In genomic region chr11:65475302-65475701, GRCm38 (mm10) we compare ENCODE assay signal across 9 mouse cellular contexts.
DNase-seq lines count a peak whose midpoint lies in the region; ATAC-seq and TF ChIP-seq lines count a peak whose summit lies in the region.
"Had no signal": no experiment of that assay in that cellular context is flagged by ENCODE, and none has a peak within 500 bp of the region (broad histone marks: within the 10 kb centered on the region; RNA-seq: fewer than 3 reads in every experiment).

No protein-coding gene starts in this region.

- H3K9ac ChIP-seq in midbrain, embryonic 13.5 days (replicated peaks): no peak overlapping the region
- H3K9ac ChIP-seq in embryonic facial prominence, embryonic 15.5 days: no peak overlapping the region
- H3K9ac ChIP-seq in midbrain, postnatal 0 days (replicated peaks; ENCODE audit: low read length, poor library complexity, severe bottlenecking): no peak overlapping the region
- H3K9ac ChIP-seq: neural tube, embryonic 12.5 days had no signal

- H3K4me2 ChIP-seq in midbrain, embryonic 13.5 days (replicated peaks): no peak overlapping the region
- no peak overlapping the region for H3K4me2 ChIP-seq in embryonic facial prominence, embryonic 15.5 days (replicated peaks)
- H3K4me2 ChIP-seq in midbrain, postnatal 0 days (ENCODE audit: low read depth, low read length, poor library complexity, severe bottlenecking): peak overlapping the region; percentile 20; the same call in 1 of the 2 replicates
- H3K4me2 ChIP-seq: neural tube, embryonic 12.5 days had no signal

- no peaks in the 10 kb centered on the region for H3K27me3 ChIP-seq in midbrain, embryonic 13.5 days
- no peaks in the 10 kb centered on the region for H3K27me3 ChIP-seq in midbrain, embryonic 10.5 days (ENCODE audit: low read depth, poor library complexity, severe bottlenecking)
- peaks cover 3% of the 10 kb centered on the region; the same call in 1 of the 2 replicates for H3K27me3 ChIP-seq in embryonic facial prominence, embryonic 15.5 days
- no peaks in the 10 kb centered on the region for H3K27me3 ChIP-seq in midbrain, postnatal 0 days (ENCODE audit: insufficient read depth, low read length)
- H3K27me3 ChIP-seq: neural tube, embryonic 12.5 days had no signal

- peak; percentile 67; the same call in 1 of the 2 replicates for ATAC-seq in midbrain, embryonic 13.5 days
- peak; percentile 69; the same call in 1 of the 2 replicates for ATAC-seq in embryonic facial prominence, embryonic 15.5 days (ENCODE audit: insufficient number of reproducible peaks, low FRiP score, low TSS enrichment, low read depth)
- no peak for ATAC-seq in midbrain, postnatal 0 days (ENCODE audit: low FRiP score)
- ATAC-seq in erythroblast, adult 5-6 weeks (replicated peaks; ENCODE audit: low FRiP score, poor library complexity, severe bottlenecking): no peak

- H3K36me3 ChIP-seq in midbrain, embryonic 13.5 days: no peaks in the 10 kb centered on the region
- H3K36me3 ChIP-seq in midbrain, embryonic 10.5 days: no peaks in the 10 kb centered on the region
- no peaks in the 10 kb centered on the region for H3K36me3 ChIP-seq in embryonic facial prominence, embryonic 15.5 days
- no peaks in the 10 kb centered on the region for H3K36me3 ChIP-seq in midbrain, postnatal 0 days (ENCODE audit: insufficient read depth, low read length)
- H3K36me3 ChIP-seq: neural tube, embryonic 12.5 days had no signal

- DNase-seq in midbrain, embryonic 10.5 days (ENCODE audit: low spot score): no peak
- peak; percentile 84 for DNase-seq in heart, postnatal 4 days
- peak; percentile 76 to 85 for DNase-seq in layer of hippocampus, postnatal 36 days
- peak; percentile 58 for DNase-seq in midbrain, postnatal 0 days (ENCODE audit: low spot score)
- no peak for DNase-seq in thymus, postnatal 10 days (ENCODE audit: low spot score in 2 of 2)

- WGBS in midbrain, embryonic 13.5 days: 79% methylated on average over 12 of the region's 12 CpGs
- 91% methylated on average over 12 of the region's 12 CpGs for WGBS in midbrain, embryonic 10.5 days
- WGBS in embryonic facial prominence, embryonic 15.5 days: 59% methylated on average over 12 of the region's 12 CpGs
- 64% methylated on average over 12 of the region's 12 CpGs for WGBS in midbrain, postnatal 0 days

- H3K4me3 ChIP-seq in midbrain, embryonic 13.5 days (replicated peaks): no peak overlapping the region
- H3K4me3 ChIP-seq in midbrain, embryonic 10.5 days: no peak overlapping the region
- H3K4me3 ChIP-seq in embryonic facial prominence, embryonic 15.5 days (replicated peaks): no peak overlapping the region
- no peak overlapping the region for H3K4me3 ChIP-seq in midbrain, postnatal 0 days (ENCODE audit: low read depth, low read length)
- H3K4me3 ChIP-seq: neural tube, embryonic 12.5 days had no signal

- no peak for TF ChIP-seq CTCF in midbrain, postnatal 0 days (IDR thresholded peaks at IDR 0.05)

- H3K9me3 ChIP-seq in midbrain, embryonic 13.5 days: no peaks in the 10 kb centered on the region
- no peaks in the 10 kb centered on the region for H3K9me3 ChIP-seq in midbrain, embryonic 10.5 days (replicated peaks)
- H3K9me3 ChIP-seq in embryonic facial prominence, embryonic 15.5 days (replicated peaks): no peaks in the 10 kb centered on the region
- no peaks in the 10 kb centered on the region for H3K9me3 ChIP-seq in midbrain, postnatal 0 days (ENCODE audit: low read length)
- H3K9me3 ChIP-seq: neural tube, embryonic 12.5 days had no signal

- no peak overlapping the region for H3K27ac ChIP-seq in midbrain, embryonic 13.5 days
- H3K27ac ChIP-seq in midbrain, embryonic 10.5 days (replicated peaks): no peak overlapping the region
- no peak overlapping the region for H3K27ac ChIP-seq in embryonic facial prominence, embryonic 15.5 days (replicated peaks)
- H3K27ac ChIP-seq in midbrain, postnatal 0 days (ENCODE audit: low read depth, low read length): no peak overlapping the region
- H3K27ac ChIP-seq: neural tube, embryonic 12.5 days had no signal

- peaks cover 10% of the 10 kb centered on the region for H3K4me1 ChIP-seq in midbrain, embryonic 13.5 days (replicated peaks)
- no peaks in the 10 kb centered on the region for H3K4me1 ChIP-seq in midbrain, embryonic 10.5 days
- H3K4me1 ChIP-seq in embryonic facial prominence, embryonic 15.5 days: peaks cover 12% of the 10 kb centered on the region; the same call in 1 of the 2 replicates
- H3K4me1 ChIP-seq in midbrain, postnatal 0 days (ENCODE audit: insufficient read depth, low read length): no peaks in the 10 kb centered on the region
- H3K4me1 ChIP-seq: neural tube, embryonic 12.5 days had no signal

Comparison
In these comparisons a context has a peak if more than half of its experiments do, and no peak if none do; other contexts are left out.
1. ATAC-seq: peak in midbrain, embryonic 13.5 days (single experiment) and embryonic facial prominence, embryonic 15.5 days (single experiment); none in midbrain, postnatal 0 days (single experiment) and erythroblast, adult 5-6 weeks (single experiment).
2. DNase-seq: peak in heart, postnatal 4 days (single experiment), layer of hippocampus, postnatal 36 days (2 of 2) and midbrain, postnatal 0 days (single experiment); none in midbrain, embryonic 10.5 days (single experiment) and thymus, postnatal 10 days (0 of 2).